Mouse (Mus musculus): ENCODE measurements around the gene Mndal. TPM values are rescaled to one million over a fixed set of nuclear protein-coding genes. Genes with fewer than 3 reads are reported as not detected.
A peak's percentile ranks its signal among the peaks of the same experiment; 100 is the strongest.
"Not testable (repeated sequence)": the region's sequence is repeated elsewhere in the genome, so short reads cannot be mapped to it uniquely, and the experiment has no call there.

Gene Mndal
- polyA plus RNA-seq, 1 experiment, result 12.3 TPM

GRCm38 (mm10) chr1:173955071-173955796 is 12.9 kb upstream of the Mndal start:
- TF ChIP-seq CTCF (IDR thresholded peaks at IDR 0.05; ENCODE audit: borderline replicate concordance, control insufficient read depth, extremely low read depth, insufficient read depth, low read length, poor library complexity) (no peak), POLR2A (IDR thresholded peaks at IDR 0.05; ENCODE audit: control insufficient read depth, extremely low read depth, insufficient read depth, low read length, poor library complexity) (no peak)
- no peak for DNase-seq
- no peaks in the 10 kb centered on the region for H3K4me1 ChIP-seq (replicated peaks; ENCODE audit: control insufficient read depth, insufficient read depth, low read length)
- H3K27me3 ChIP-seq (ENCODE audit: control insufficient read depth, insufficient read depth, low read length), result no peaks in the 10 kb centered on the region
- 95% methylated on average over 2 of the region's 2 CpGs for WGBS
- no peak overlapping the region for H3K4me3 ChIP-seq (ENCODE audit: control insufficient read depth, insufficient read depth, low read length)
- H3K27ac ChIP-seq (ENCODE audit: control insufficient read depth, insufficient read depth, low read length), result no peak overlapping the region
- no peaks in the 10 kb centered on the region for H3K36me3 ChIP-seq (ENCODE audit: control insufficient read depth, insufficient read depth, low read length)

DNA sequence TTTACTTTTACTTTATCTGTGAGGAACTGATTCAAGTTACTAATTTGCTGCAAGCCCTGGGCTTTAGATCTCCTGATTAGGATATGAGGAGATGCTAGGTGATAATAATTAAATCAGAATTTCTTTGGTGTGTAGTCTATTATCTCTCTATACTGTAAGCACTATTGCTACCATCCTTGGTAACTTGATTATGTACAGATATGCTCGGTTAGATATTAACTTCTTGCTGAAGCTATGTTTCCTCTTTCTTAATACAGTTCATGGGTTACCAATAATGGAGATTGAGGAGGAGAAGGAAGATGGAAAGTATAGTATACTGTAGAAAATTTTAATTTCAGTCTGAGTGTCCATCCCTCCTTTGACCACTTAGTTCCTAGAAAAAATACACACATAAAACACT is 11.3 kb upstream of the Mndal start:
- TF ChIP-seq CTCF (IDR thresholded peaks at IDR 0.05; ENCODE audit: borderline replicate concordance, control insufficient read depth, extremely low read depth, insufficient read depth, low read length, poor library complexity) (no peak), POLR2A (IDR thresholded peaks at IDR 0.05; ENCODE audit: control insufficient read depth, extremely low read depth, insufficient read depth, low read length, poor library complexity) (no peak)
- Histone ChIP-seq H3K4me1 (replicated peaks; ENCODE audit: control insufficient read depth, insufficient read depth, low read length) (0 out of 2 replicates have a peak, but pooled peaks cover 3% of the 10 kb centered on the region), H3K36me3 (ENCODE audit: control insufficient read depth, insufficient read depth, low read length) (no peaks in the 10 kb centered on the region), H3K27me3 (ENCODE audit: control insufficient read depth, insufficient read depth, low read length) (no peaks in the 10 kb centered on the region), H3K4me3 (ENCODE audit: control insufficient read depth, insufficient read depth, low read length) (no peak overlapping the region), H3K27ac (ENCODE audit: control insufficient read depth, insufficient read depth, low read length) (no peak overlapping the region)
- no peak for DNase-seq
- 98% methylated on average over 1 of the region's 1 CpGs for WGBS

DNA sequence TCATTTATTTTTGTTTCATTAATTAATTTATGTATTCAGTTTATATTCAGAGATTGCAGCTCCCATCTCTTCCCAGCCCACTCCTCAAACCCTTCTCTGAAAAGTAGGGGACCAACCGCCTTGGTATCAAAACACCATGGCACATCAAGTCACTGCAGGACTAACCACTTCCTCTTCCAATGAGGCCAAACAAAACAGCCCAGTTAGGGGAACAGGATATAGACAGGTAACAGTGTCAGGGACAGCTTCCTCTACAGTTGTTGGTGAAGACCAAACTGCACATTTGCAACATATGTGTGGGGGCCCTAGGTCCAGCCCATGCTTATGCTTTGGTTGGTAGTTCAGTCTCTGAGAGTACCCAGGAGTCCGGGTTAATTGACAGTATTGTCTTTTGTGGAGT is 6.8 kb upstream of the Mndal start:
- not testable (repeated sequence) for H3K4me3 ChIP-seq (ENCODE audit: control insufficient read depth, insufficient read depth, low read length); H3K36me3 ChIP-seq (ENCODE audit: control insufficient read depth, insufficient read depth, low read length); H3K27ac ChIP-seq (ENCODE audit: control insufficient read depth, insufficient read depth, low read length); H3K27me3 ChIP-seq (ENCODE audit: control insufficient read depth, insufficient read depth, low read length); DNase-seq; H3K4me1 ChIP-seq (replicated peaks; ENCODE audit: control insufficient read depth, insufficient read depth, low read length)
- WGBS, result 9% methylated on average over 2 of the region's 2 CpGs

GRCm38 (mm10) chr1:173942780-173943066 is 432 bp upstream of the Mndal start:
- DNase-seq; H3K36me3 ChIP-seq (ENCODE audit: control insufficient read depth, insufficient read depth, low read length); H3K27ac ChIP-seq (ENCODE audit: control insufficient read depth, insufficient read depth, low read length); H3K4me3 ChIP-seq (ENCODE audit: control insufficient read depth, insufficient read depth, low read length); H3K27me3 ChIP-seq (ENCODE audit: control insufficient read depth, insufficient read depth, low read length); H3K4me1 ChIP-seq (replicated peaks; ENCODE audit: control insufficient read depth, insufficient read depth, low read length): not testable (repeated sequence)

- not testable (repeated sequence) for H3K36me3 ChIP-seq (ENCODE audit: control insufficient read depth, insufficient read depth, low read length); H3K27me3 ChIP-seq (ENCODE audit: control insufficient read depth, insufficient read depth, low read length); H3K4me1 ChIP-seq (replicated peaks; ENCODE audit: control insufficient read depth, insufficient read depth, low read length); DNase-seq; H3K4me3 ChIP-seq (ENCODE audit: control insufficient read depth, insufficient read depth, low read length)
- H3K27ac ChIP-seq (ENCODE audit: control insufficient read depth, insufficient read depth, low read length), result peak overlapping the region; percentile 80; the same call in 1 of the 2 replicates
- WGBS, result 3% methylated on average over 2 of the region's 2 CpGs
Observed at GRCm38 (mm10) chr1:173941522-173941921, 769 bp downstream of the Mndal start.

- H3K27me3 ChIP-seq (ENCODE audit: control insufficient read depth, insufficient read depth, low read length); H3K27ac ChIP-seq (ENCODE audit: control insufficient read depth, insufficient read depth, low read length); H3K4me1 ChIP-seq (replicated peaks; ENCODE audit: control insufficient read depth, insufficient read depth, low read length); H3K36me3 ChIP-seq (ENCODE audit: control insufficient read depth, insufficient read depth, low read length); H3K4me3 ChIP-seq (ENCODE audit: control insufficient read depth, insufficient read depth, low read length); DNase-seq: not testable (repeated sequence)
- WGBS, result 80% methylated on average over 3 of the region's 3 CpGs
Observed at GRCm38 (mm10) chr1:173919279-173919678, 23.0 kb downstream of the Mndal start.

DNA sequence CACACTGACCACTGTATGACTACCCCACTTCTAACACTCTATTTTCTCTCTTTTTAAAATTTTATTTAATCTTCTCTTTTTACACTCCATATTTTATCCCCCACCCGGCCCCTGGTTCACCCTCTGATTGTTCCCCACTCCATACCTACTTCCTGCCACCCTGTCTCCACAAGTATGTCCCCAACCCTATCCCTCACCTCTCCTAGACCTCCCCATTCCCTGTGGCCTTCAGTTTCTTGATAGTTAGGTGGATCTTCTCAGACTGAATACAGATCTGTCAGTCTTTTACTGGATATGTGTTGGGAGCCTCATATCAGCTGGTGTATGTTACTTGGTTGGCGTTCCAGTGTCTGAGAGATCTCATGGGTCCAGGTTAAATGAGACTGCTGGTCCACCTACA is 27.7 kb downstream of the Mndal start:
- WGBS, result 80% methylated on average over 2 of the region's 2 CpGs
- H3K27me3 ChIP-seq (ENCODE audit: control insufficient read depth, insufficient read depth, low read length), result no peaks in the 10 kb centered on the region
- no peak overlapping the region for H3K27ac ChIP-seq (ENCODE audit: control insufficient read depth, insufficient read depth, low read length)
- H3K36me3 ChIP-seq (ENCODE audit: control insufficient read depth, insufficient read depth, low read length), result no peaks in the 10 kb centered on the region
- no peak for DNase-seq
- H3K4me3 ChIP-seq (ENCODE audit: control insufficient read depth, insufficient read depth, low read length), result no peak overlapping the region
- no peak for TF ChIP-seq POLR2A (IDR thresholded peaks at IDR 0.05; ENCODE audit: control insufficient read depth, extremely low read depth, insufficient read depth, low read length, poor library complexity)
- no peak for TF ChIP-seq CTCF (IDR thresholded peaks at IDR 0.05; ENCODE audit: borderline replicate concordance, control insufficient read depth, extremely low read depth, insufficient read depth, low read length, poor library complexity)
- no peaks in the 10 kb centered on the region; the same call in 1 of the 2 replicates for H3K4me1 ChIP-seq (replicated peaks; ENCODE audit: control insufficient read depth, insufficient read depth, low read length)

DNA sequence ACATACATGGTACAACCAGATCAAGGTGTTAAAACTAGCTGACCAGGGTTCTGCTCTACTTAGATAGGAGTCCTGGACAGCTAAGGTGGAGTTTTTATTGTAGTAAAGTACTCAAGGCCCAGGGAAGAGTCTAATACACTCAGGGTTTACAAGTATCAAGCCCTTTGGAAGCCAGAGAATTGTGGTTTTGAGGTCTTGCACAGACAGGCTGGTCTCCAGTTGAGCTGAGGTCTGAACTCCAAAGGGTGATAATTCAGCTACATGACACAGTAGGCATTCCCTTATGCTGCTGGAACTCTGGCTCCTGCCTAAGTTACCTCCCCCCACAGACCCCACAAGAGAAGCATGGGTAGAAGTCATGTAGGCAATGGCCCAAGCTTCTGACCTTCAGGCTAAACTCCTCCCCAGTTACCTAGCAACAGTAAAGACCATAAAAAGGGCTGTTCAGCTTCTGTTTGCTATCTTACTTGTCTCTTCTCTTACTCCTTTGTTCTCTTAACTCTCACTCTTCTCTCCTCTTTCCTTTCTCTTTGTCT is 29.0 kb downstream of the Mndal start:
- H3K27ac ChIP-seq (ENCODE audit: control insufficient read depth, insufficient read depth, low read length); H3K27me3 ChIP-seq (ENCODE audit: control insufficient read depth, insufficient read depth, low read length); DNase-seq; H3K4me3 ChIP-seq (ENCODE audit: control insufficient read depth, insufficient read depth, low read length); H3K4me1 ChIP-seq (replicated peaks; ENCODE audit: control insufficient read depth, insufficient read depth, low read length); H3K36me3 ChIP-seq (ENCODE audit: control insufficient read depth, insufficient read depth, low read length): not testable (repeated sequence)

GRCm38 (mm10) chr1:173912548-173913255 is 29.6 kb downstream of the Mndal start, which contains the start of gene Ifi211:
Gene Ifi211, minus strand, starts transcription at chr1:173913046.
- 72% methylated on average over 6 of the region's 6 CpGs for WGBS
- H3K4me3 ChIP-seq (ENCODE audit: control insufficient read depth, insufficient read depth, low read length); H3K27ac ChIP-seq (ENCODE audit: control insufficient read depth, insufficient read depth, low read length); DNase-seq; H3K4me1 ChIP-seq (replicated peaks; ENCODE audit: control insufficient read depth, insufficient read depth, low read length); H3K36me3 ChIP-seq (ENCODE audit: control insufficient read depth, insufficient read depth, low read length); H3K27me3 ChIP-seq (ENCODE audit: control insufficient read depth, insufficient read depth, low read length): not testable (repeated sequence)
